Mouse (Mus musculus) MEL (cell line): ENCODE results near the gene Pqbp1. TPM values are rescaled to one million over a fixed set of nuclear protein-coding genes. Genes with fewer than 3 reads are reported as not detected.

Experiments
- DNase-seq: peaks from one replicate; pipeline ENCODE4 v3.0.0; 2011; ENCODE audit warnings: low read depth, low spot score
- H3K27ac ChIP-seq: 2 replicates; pipeline ENCODE4 v1.5.1; 2012; ENCODE audit warnings: low read depth, mild to moderate bottlenecking, control low read depth, low read length, moderate library complexity; ENCODE audit not compliant: control insufficient read depth
- H3K27me3 ChIP-seq, 2 experiments: fragments of 150-350 bp in 1 of 2; sonication (generic) in 1 of 2; 2 replicates each; pipeline ENCODE4 v1.6.1; 2012; ENCODE audit warnings: low read length in 2 of 2, mild to moderate bottlenecking in 2 of 2, improper control_type of control experiment in 1 of 2, moderate library complexity in 1 of 2; ENCODE audit not compliant: insufficient read depth in 2 of 2, control insufficient read depth in 1 of 2
- H3K36me3 ChIP-seq, 2 experiments: 2 replicates each; pipeline ENCODE4 v1.6.1; 2012 to 2014; ENCODE audit warnings: low read length in 2 of 2, improper control_type of control experiment in 1 of 2, inconsistent platforms in 1 of 2, mild to moderate bottlenecking in 1 of 2; ENCODE audit not compliant: insufficient read depth in 2 of 2, control insufficient read depth in 1 of 2
- H3K4me1 ChIP-seq, 2 experiments: fragments of 150-350 bp in 1 of 2; sonication (generic) in 1 of 2; 2 replicates each; pipeline ENCODE4 v1.6.1; 2012; ENCODE audit warnings: low read length in 2 of 2, improper control_type of control experiment in 1 of 2, mild to moderate bottlenecking in 1 of 2; ENCODE audit not compliant: insufficient read depth in 2 of 2, control insufficient read depth in 1 of 2
- H3K4me3 ChIP-seq, 2 experiments: fragments of 150-350 bp in 1 of 2; sonication (generic) in 1 of 2; 2 replicates each; pipeline ENCODE4 v1.5.1; 2012; ENCODE audit warnings: low read depth in 2 of 2, low read length in 2 of 2, mild to moderate bottlenecking in 2 of 2, moderate library complexity in 2 of 2, control low read depth in 1 of 2, improper control_type of control experiment in 1 of 2; ENCODE audit not compliant: control insufficient read depth in 1 of 2, insufficient read depth in 1 of 2
- H3K79me2 ChIP-seq: 2 replicates; pipeline ENCODE4 v1.6.1; 2012; ENCODE audit warnings: mild to moderate bottlenecking, low read length, moderate library complexity; ENCODE audit not compliant: control insufficient read depth, poor library complexity, insufficient read depth
- H3K9ac ChIP-seq: 2 replicates; pipeline ENCODE4 v1.6.1; 2012; ENCODE audit warnings: low read depth, mild to moderate bottlenecking, control low read depth, low read length, moderate library complexity; ENCODE audit not compliant: control insufficient read depth, poor library complexity, severe bottlenecking
- H3K9me3 ChIP-seq: fragments of 150-350 bp; sonication (generic); replicated peaks from 2 replicates; pipeline ENCODE4 v1.6.1; 2012; ENCODE audit warnings: mild to moderate bottlenecking, low read length, improper control_type of control experiment, moderate library complexity; ENCODE audit not compliant: insufficient read depth
- CHD2 ChIP-seq: IDR thresholded peaks from 2 replicates; pipeline ENCODE4 v1.6.1; 2011; ENCODE audit warnings: low read length, improper control_type of control experiment
- EP300 ChIP-seq, 2 experiments: IDR thresholded peaks; 2 replicates each; pipeline ENCODE4 v1.6.1; 2011; ENCODE audit warnings: improper control_type of control experiment in 2 of 2, low read length in 2 of 2, low read depth in 1 of 2, mild to moderate bottlenecking in 1 of 2
- GATA1 ChIP-seq: IDR thresholded peaks from 2 replicates; pipeline ENCODE4 v1.6.1; 2011; ENCODE audit warnings: low read depth, low read length, improper control_type of control experiment
- HCFC1 ChIP-seq: IDR thresholded peaks from 2 replicates; pipeline ENCODE4 v1.6.1; 2012; ENCODE audit warnings: low read depth, mild to moderate bottlenecking, inconsistent platforms, low read length, improper control_type of control experiment, moderate library complexity
- KAT2A ChIP-seq: conservative IDR thresholded peaks from 2 replicates; pipeline ENCODE4 v1.6.1; 2012; ENCODE audit warnings: low read depth, low read length, improper control_type of control experiment, inconsistent platforms
- MAFK ChIP-seq: IDR thresholded peaks from 2 replicates; pipeline ENCODE4 v1.6.1; 2011; ENCODE audit warnings: low read depth, mild to moderate bottlenecking, low read length, improper control_type of control experiment, borderline replicate concordance
- MAZ ChIP-seq: IDR thresholded peaks from 2 replicates; pipeline ENCODE4 v1.6.1; 2012; ENCODE audit warnings: low read depth, mild to moderate bottlenecking, inconsistent platforms, low read length, improper control_type of control experiment
- MEF2A ChIP-seq: IDR thresholded peaks from 2 replicates; pipeline ENCODE4 v1.6.1; 2014; ENCODE audit warnings: low read depth, mild to moderate bottlenecking, inconsistent platforms, low read length, improper control_type of control experiment; ENCODE audit not compliant: poor library complexity, insufficient replicate concordance, severe bottlenecking; ENCODE audit errors: extremely low read depth
- SIN3A ChIP-seq: IDR thresholded peaks from 2 replicates; pipeline ENCODE4 v1.6.1; 2012; ENCODE audit warnings: low read length, improper control_type of control experiment, inconsistent platforms
- TAL1 ChIP-seq: IDR thresholded peaks from 2 replicates; pipeline ENCODE4 v1.6.1; 2012; ENCODE audit warnings: mild to moderate bottlenecking, inconsistent platforms, low read length, moderate library complexity, mixed read lengths
- TBP ChIP-seq: IDR thresholded peaks from 2 replicates; pipeline ENCODE4 v1.8.0; 2011; ENCODE audit warnings: low read depth, low read length, improper control_type of control experiment
- TCF12 ChIP-seq: IDR thresholded peaks from 2 replicates; pipeline ENCODE4 v1.6.1; 2014; ENCODE audit warnings: low read depth, mild to moderate bottlenecking, inconsistent platforms, low read length, improper control_type of control experiment, moderate library complexity
- USF1 ChIP-seq: IDR thresholded peaks from 2 replicates; pipeline ENCODE4 v1.6.1; 2014; ENCODE audit warnings: low read depth, mild to moderate bottlenecking, inconsistent platforms, low read length, improper control_type of control experiment, moderate library complexity
- USF2 ChIP-seq, 2 experiments: IDR thresholded peaks; 2 replicates each; pipeline ENCODE4 v1.6.1; 2011 to 2012; ENCODE audit warnings: improper control_type of control experiment in 2 of 2, low read length in 2 of 2, borderline replicate concordance in 1 of 2, inconsistent platforms in 1 of 2, low read depth in 1 of 2, mild to moderate bottlenecking in 1 of 2; ENCODE audit not compliant: insufficient read depth in 1 of 2
- ZC3H11A ChIP-seq: IDR thresholded peaks from 2 replicates; pipeline ENCODE4 v1.6.1; 2012; ENCODE audit warnings: low read depth, mild to moderate bottlenecking, inconsistent platforms, low read length, improper control_type of control experiment
- polyA plus RNA-seq, 2 experiments: library from polyadenylated mRNA; stranded (reverse) in 1 of 2; unstranded in 1 of 2; fragments of >175 nt in 1 of 2; fragments of >200 nt in 1 of 2; gene quantifications; 2 replicates each; pipeline versions ENCODE4 v1.2.1 to v1.2.4; 2012; ENCODE audit warnings: low replicate concordance in 2 of 2, low read depth in 1 of 2; ENCODE audit not compliant: insufficient read length in 2 of 2, insufficient read depth in 1 of 2, missing spikeins in 1 of 2
- total RNA-seq: library from RNA; depleted of rRNA; stranded (reverse); fragments of 300-350 nt; gene quantifications from 2 replicates; pipeline ENCODE4 v1.2.3, GENCODE M21; 2012

Pqbp1 gene
- total and polyA plus RNA-seq, 3 experiments: 204 to 283 TPM; not detected in 1

DNA sequence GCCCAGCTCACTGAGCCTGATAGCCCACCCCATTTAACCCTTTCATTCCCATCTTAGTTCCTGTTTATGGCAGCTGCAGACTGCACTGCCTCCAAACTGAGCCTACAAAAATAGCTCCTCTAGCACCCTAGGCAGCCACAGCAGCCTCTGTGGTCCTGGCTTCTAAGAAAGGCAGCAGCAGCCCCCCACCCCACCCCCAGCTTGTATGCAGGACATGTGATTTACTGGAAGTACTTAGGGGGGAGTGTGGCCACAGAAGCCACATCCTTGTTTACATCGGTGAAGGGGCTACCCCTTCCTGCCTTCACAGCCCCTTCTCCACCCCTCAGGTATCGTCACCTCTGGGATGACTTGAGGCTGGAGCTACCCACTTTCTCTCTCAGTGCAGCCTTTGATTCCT lies 33.7 kb downstream of the Pqbp1 start:
- no peak overlapping the region for H3K4me3 ChIP-seq
- no peaks in the 10 kb centered on the region for H3K9me3 ChIP-seq
- no peak for DNase-seq
- no peaks in the 10 kb centered on the region for H3K27me3 ChIP-seq
- H3K36me3 ChIP-seq: peaks cover 3 to 15% of the 10 kb centered on the region in 2 experiments; a peak in 2 of 4 replicates
- H3K27ac ChIP-seq: no peak overlapping the region
- no peak overlapping the region for H3K9ac ChIP-seq
- no peaks in the 10 kb centered on the region for H3K4me1 ChIP-seq
- peaks cover 19% of the 10 kb centered on the region for H3K79me2 ChIP-seq
- TF ChIP-seq EP300 (IDR thresholded peaks at IDR 0.05; ENCODE audit: low read depth in 1 of 2, low read length in 2 of 2) (no peak), MAZ (no peak), MEF2A (no peak)

DNA sequence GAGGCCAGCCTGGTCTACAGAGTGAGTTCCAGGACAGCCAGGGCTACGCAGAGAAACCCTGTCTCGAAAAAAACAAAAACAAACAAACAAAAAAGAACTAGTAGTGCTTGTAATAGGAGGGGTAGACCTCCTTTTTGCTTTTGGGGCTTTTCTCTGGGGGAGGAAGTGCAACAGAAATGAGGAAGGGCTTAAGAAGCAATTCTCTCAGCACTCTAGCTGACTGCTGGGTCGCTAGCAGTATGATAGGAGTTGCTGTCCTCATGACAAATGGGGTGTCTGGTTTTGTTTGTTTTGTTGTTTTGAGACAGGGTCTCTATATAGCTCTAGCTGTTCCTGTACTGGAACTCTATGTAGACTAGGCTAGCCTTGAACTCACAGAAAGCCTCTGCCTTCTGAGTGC lies 34.5 kb downstream of the Pqbp1 start:
- peaks cover 3 to 13% of the 10 kb centered on the region in 2 experiments; a peak in 2 of 4 replicates for H3K36me3 ChIP-seq
- peak; percentile 44 for DNase-seq
- H3K27me3 ChIP-seq: no peaks in the 10 kb centered on the region
- H3K4me1 ChIP-seq: no peaks in the 10 kb centered on the region
- peaks cover 22% of the 10 kb centered on the region for H3K79me2 ChIP-seq
- no peak for TF ChIP-seq USF1
- no peak overlapping the region for H3K4me3 ChIP-seq
- no peak overlapping the region for H3K9ac ChIP-seq
- H3K27ac ChIP-seq: no peak overlapping the region
- no peaks in the 10 kb centered on the region for H3K9me3 ChIP-seq

DNA sequence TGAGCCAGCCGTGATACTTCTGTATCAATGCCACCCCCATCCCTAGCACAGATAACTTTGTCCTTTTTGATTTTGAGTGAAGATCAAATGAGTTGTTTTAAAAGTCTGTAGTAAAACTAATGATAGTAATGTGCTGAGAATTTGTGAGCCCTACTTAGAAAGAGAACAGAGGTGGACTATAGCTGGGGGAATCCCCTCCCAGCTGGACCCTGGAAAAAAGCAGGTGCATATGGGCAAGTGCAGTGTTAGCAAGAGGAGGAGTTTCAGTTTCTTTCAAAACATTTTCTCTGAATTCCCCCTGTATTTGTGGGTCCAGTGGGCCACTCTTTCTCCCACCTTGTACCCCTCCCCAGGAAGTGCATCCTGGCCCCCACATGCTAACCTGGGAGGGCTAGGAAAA lies 35.9 kb downstream of the Pqbp1 start:
- Histone ChIP-seq H3K4me3 (no peak overlapping the region), H3K9ac (no peak overlapping the region), H3K36me3 (peaks cover 3 to 15% of the 10 kb centered on the region in 2 experiments; a peak in 2 of 4 replicates), H3K27me3 (no peaks in the 10 kb centered on the region), H3K27ac (no peak overlapping the region), H3K79me2 (peaks cover 25% of the 10 kb centered on the region), H3K4me1 (no peaks in the 10 kb centered on the region), H3K9me3 (no peaks in the 10 kb centered on the region)
- DNase-seq: no peak
- TF ChIP-seq MAFK (no peak), ZC3H11A (no peak), KAT2A (no peak), CHD2 (no peak), HCFC1 (no peak), USF2 (IDR thresholded peaks at IDR 0.05; ENCODE audit: borderline replicate concordance in 1 of 2, insufficient read depth in 1 of 2, low read depth in 1 of 2, low read length in 2 of 2) (no peak), SIN3A (no peak), GATA1 (no peak), TBP (no peak), USF1 (no peak), TCF12 (no peak), MEF2A (no peak), TAL1 (no peak)
